Mouse (Mus musculus) mature B cell (primary cell): Measurements from ENCODE around the gene Zfp710.
"Not testable (repeated sequence)": the region's sequence is repeated elsewhere in the genome, so short reads cannot be mapped to it uniquely, and the experiment has no call there.

Experiments
- in situ Hi-C: fragments of 300-500 bp; cut with MboI; formaldehyde crosslinking; loops from 2 replicates; pipeline ENCODE4 v1.14.3; 2019

Gene Zfp710

GRCm38 (mm10) chr7:80024521-80025390 lies at the start of gene Zfp710:
Zfp710 (plus strand) TSS chr7:80024814.
- in situ Hi-C loops = no loop called here

DNA sequence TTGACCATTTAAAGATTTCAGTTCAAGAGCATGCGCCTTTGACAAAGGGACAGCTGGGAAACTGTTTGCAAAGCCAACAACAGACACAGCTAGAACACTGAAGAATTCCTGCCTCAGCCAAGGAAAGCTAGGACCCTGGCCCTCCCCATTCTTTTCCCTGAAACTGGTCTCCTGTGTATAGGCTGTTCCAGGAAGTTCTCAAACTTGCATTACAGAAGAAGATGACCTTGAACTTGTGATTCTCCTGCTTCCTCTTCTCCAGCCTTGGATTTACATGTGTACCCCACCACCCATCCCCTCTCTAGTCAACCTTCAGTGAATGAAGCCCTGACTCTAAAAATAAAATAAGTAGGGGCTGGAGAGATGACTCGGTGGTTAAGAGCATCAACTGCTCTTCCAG lies 49.3 kb upstream of the Zfp710 start:
- in situ Hi-C loops = no loop called here

DNA sequence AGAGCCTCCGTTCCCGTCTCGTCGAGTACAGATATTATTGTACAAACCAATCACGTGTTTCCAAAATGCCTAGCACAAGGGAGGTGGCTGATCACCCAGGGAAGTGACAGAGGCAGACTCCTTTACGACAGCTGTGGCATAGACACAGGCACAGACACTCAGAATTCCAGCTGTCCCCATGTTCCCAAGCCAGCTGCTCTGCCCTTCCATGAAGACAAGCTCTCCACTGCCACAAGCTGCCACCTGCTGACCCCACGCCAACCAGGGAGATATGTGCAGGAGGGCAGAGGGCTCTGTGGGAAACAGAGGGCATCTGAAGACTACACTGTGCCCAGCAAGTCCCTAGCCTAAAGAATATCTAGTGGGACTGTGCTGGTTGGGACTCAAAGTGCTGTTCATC lies 37.9 kb upstream of the Zfp710 start:
- in situ Hi-C loops = no loop called here

GRCm38 (mm10) chr7:79987745-79988144 lies 36.9 kb upstream of the Zfp710 start:
- in situ Hi-C loops = no loop called here

DNA sequence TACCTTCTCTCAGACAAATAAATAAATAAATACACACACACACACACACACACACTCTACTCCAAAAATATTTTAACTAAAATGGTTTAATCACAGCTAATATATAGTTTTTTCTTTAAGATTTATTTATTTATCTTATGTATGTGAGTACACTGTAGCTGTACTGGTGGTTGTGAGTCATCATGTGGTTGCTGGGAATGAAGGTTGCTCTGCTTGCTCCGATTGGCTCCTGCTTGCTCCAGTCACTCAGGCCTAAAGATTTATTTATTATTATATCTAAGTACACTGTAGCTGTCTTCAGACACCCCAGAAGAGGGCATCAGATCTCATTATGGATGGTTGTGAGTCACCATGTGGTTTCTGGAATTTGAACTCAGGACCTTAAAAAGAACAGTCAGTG lies 36.1 kb upstream of the Zfp710 start:
- in situ Hi-C loops = not testable (repeated sequence)

DNA sequence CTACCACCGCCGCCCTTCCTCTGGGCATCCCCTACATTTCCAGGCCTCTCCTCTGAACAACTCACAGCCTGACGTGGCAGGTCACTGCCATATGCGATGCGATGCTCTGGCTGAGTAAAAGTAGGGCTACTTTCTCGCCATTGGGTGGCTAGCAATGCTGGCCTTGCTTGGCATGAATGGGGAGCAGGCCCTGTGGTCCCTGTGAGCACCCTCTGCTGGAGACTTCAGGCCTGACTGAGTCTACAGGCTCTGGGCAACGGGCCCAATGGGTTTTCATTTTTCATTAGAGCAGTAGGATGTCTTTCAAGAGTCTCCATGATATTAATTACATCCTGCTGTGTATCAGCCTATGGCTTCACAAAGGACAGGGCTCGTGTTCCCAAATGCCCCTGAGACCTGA lies 30.1 kb upstream of the Zfp710 start:
- in situ Hi-C loops = no loop called here

GRCm38 (mm10) chr7:79997761-79998160 lies 26.9 kb upstream of the Zfp710 start:
- in situ Hi-C loops = no loop called here

DNA sequence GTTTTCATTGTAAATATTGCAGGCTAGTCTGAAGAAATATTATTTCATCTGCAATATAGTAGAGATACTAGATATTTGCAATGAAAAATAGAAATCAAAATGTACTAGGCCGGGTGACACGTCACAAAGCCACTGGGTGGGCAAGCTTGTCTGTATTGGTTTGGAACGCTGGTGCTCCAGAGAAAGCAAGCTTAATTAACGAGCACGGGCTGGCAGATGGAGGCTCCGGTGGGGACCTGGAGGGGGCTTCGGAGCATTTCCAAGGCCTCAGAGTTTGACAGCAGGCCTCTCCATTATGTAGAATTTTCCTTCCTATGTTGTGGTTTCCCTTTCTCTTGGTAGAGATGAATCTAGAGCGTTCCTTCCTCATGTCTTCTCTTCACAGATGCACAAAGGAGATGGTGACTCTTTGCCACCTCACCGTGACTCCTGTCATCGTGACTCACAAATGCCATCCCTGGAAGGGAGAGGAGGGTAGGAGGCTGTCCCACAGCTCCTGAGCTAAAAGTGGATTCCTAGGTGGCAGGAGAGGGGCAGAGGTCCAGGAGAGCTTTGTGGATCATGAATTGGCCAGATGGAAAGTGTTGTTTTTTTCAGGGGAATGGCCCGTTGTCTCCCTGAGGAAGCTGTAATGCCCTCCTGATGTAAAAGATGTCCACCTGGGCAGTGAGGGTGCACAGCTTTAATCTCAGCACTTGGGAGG lies 22.1 kb upstream of the Zfp710 start:
- in situ Hi-C loops = no loop called here

DNA sequence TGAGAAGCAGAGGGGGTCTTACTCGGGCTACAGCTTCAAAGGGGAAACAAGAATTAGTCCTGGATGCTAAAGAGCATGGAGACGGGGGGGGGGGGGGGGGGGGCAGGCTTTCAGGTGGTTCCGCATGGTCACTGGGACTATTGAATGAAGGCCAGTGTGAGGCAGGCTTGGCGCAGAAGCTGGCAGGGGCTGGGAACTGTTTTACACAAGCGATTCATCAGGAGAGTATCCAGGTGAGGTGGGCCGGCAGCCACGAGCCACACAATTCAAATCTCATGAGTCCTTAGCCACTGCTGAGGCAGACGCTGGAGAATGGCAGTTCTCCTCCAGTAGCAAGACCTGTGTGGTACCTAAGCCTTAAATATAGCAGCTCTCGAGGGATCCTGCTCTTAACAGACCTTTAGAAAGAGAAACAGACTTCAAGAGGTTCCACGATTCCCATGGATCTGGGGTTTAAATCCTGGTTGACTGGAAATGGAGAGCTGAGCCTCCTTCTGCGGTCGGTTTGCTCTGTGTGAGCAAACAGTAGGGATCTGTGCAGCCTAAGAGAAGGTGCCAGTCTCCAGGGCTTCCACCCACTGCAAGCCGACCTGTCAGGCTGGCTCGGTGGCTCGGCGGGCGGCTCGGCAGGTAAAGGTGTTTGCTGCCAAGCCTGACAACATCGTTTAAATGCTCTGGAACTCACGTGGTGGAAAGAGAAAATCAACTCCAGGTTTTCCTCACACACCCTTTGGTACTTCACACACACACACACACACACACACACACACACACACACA lies 19.6 kb upstream of the Zfp710 start:
- in situ Hi-C loops = no loop called here

DNA sequence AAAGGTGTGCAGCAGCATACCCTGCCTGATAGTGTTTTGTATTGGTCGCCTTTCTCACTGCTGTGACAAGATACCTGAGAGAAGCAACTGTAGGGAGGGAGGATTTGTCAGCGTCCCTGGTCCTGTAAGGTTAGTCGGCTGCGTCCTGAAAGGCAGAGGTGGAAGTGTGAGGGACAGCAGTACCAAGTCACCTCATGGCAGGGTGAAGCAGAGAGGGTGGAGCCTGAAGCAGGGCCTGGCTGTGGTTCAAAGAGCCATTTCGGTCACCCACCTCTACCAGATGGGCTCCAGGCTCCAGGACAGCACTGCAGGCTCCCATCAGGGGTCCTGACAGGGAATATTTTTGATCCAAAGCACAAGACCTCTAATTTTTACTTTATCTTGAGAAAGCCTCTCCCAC lies 13.9 kb upstream of the Zfp710 start:
- in situ Hi-C loops = loop anchor here (10.0 kb wide), 1 partner anchor 64 kb away; no protein-coding TSS in a partner anchor

DNA sequence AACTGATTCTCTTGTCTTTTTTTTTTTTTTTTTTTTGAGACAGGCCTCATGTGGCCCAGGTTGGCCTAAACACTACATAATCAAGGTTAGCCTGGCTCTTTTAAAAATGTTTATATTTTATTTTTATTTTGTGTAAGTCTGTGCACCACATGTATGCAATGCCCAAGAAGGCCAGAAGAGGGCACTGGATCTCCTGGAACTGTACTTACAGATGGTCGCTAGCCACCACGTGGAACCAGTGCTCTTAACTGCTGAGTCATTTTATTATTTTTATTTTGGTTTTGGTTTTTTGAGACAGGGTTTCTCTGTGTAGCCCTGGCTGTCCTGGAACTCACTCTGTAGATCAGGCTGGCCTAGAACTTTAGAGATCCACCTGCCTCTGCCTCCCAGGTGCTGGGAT lies 13.1 kb upstream of the Zfp710 start:
- in situ Hi-C loops = loop anchor here (10.0 kb wide), 1 partner anchor 63 kb away; no protein-coding TSS in a partner anchor

DNA sequence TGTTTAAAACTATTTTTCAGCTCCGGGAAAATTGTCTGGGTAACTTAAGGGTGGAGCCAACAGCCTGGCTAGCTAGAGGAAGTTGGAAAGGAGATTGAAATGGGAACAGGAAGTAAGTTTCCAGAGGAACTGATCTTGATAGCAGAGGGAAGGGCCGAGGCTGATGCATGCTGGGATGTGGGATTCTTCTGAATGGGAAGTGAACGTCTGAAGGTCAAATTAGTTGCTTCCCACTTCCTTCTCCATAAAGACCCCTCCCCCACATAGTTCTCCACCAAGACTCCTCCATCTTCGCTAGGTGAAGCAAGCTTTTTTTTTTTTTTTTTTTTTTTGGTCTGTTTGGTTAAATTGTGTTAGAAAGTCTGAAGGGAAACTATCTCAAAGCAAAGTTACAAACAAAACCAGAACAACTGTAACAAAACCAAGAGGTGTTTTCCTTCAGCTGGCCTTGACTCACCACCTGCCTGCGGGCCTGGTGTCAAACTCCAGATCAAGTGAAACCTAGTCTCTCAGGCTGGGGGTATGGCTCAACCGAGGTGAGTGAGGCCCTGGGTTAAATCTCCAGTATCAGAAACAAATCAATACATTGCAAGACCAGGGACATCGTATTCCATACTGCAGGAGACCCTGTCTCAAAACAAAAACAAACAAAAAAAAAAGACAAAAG lies 10.6 kb upstream of the Zfp710 start:
- in situ Hi-C loops = loop anchor here (10.0 kb wide), 1 partner anchor 61 kb away; no protein-coding TSS in a partner anchor

DNA sequence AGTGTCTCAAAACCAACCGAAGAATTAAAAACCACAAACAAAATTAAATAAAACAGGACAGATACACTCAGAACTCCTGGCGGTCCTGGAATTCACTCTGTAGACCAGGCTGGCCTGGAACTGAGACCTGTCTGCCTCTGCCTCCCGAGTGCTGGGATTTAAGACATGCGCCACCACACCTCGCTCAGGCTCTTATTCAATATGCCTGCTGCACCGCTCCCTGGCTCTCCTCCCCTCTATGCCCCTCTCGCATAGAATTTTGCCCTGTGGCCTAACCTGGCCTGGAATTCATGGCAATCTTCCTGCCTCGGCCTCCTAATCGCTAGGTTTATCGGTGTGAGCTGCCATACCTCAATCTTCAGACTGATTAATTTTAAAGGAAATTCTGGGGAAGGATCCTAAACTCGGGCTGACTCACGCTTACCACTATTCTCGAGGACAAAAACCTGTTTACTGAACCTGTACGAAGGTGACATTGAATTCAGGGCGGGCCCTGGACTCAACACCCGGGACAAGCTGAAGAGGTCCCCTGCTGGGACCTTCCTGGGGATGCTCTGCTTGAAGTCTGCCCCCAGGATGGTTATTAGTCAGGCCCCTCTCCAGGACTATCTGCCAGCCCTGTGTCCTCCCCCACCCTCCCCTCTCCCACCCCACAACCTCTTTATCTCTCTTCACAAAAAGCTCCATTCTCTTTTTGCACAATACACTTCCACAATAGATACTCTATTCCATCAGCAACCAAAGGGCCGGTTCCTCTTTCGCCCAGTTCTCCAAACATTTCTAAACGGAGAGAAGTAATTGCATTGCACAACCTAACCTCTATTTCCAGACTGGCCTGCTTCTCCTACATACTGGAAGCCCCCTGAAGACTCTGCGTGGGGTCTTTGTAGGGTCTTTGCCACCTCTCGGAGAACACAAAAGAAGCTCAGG lies 9.5 kb upstream of the Zfp710 start:
- in situ Hi-C loops = loop anchor here (10.0 kb wide), 1 partner anchor 60 kb away; no protein-coding TSS in a partner anchor

DNA sequence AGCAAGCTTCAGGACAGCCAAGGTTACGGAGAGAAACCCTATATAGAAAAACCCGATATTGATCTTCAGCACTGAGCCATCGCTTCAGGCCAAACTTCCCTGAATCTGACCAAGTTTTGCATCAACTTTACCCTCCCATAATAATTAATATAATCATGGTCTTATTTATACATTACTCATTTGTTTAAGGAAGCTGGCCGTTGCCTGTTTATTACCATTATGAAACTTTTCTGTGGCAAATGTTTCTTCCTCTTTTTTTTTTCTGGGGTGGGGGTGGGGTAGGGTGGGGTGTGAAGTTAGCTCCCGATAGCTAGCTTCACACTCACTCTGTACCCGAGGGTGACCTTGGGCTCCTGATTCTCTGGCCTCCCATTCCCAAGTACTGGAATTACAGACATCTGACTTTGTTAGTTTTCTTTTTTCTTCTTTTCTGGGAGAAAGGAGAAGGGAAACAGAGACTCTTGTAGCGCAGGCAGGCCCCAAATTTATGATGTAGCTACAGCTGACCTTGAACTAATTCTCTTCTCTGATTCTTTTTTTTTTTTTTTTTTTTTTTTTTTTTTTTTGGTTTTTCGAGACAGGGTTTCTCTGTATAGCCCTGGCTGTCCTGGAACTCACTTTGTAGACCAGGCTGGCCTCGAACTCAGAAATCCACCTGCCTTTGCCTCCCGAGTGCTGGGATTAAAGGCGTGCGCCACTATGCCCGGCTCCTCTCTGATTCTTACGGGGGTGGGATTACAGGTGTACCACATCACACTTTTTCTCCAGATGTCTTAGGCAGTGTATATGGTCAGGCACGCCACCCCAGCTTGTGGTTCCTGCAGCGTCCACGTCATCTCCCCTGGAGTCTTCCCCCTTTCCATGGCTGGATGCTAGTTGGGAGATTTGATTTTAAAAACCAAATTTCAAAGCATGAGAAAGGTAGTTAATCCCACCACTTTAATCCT lies 5.8 kb upstream of the Zfp710 start:
- in situ Hi-C loops = loop anchor here (10.0 kb wide), 1 partner anchor 56 kb away; no protein-coding TSS in a partner anchor

- in situ Hi-C loops = no loop called here
Measured at GRCm38 (mm10) chr7:80023621-80024435, 786 bp upstream of the Zfp710 start.

DNA sequence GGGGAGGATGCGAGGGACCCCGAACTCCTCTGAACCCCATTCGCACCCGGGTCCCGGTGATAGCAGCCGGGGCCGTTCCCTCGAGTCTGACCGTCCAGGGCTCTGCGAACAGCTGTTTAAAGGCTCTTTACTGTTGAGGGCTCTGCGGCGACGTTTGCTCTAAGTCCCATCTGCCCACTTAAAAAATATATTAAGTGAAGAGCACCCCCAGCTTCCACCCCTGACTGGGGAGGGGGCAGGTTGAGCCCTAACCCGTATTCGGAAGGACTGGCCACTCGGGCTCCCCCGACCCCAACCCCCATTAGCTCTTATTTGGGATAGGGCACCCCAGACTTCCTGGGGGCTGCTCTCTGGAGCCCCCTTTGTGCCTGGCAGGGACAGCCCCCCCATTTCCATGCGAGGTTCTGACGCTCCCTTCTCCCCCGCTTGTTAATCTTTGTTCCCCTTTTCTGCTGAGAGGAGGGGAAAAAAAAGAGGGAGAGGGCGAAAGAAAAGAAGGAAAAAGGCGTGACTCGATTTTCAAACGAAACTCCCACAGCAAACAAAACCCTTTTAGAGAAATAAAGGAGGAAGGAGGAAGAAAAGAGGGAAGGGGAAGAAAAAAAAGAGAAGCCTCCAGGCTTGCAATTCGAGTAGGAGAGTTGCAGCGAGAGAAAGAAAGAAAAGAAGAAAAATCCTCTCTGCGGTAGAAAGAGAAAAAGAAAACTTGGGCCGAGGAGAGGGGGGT lies 940 bp downstream of the Zfp710 start:
- in situ Hi-C loops = no loop called here

DNA sequence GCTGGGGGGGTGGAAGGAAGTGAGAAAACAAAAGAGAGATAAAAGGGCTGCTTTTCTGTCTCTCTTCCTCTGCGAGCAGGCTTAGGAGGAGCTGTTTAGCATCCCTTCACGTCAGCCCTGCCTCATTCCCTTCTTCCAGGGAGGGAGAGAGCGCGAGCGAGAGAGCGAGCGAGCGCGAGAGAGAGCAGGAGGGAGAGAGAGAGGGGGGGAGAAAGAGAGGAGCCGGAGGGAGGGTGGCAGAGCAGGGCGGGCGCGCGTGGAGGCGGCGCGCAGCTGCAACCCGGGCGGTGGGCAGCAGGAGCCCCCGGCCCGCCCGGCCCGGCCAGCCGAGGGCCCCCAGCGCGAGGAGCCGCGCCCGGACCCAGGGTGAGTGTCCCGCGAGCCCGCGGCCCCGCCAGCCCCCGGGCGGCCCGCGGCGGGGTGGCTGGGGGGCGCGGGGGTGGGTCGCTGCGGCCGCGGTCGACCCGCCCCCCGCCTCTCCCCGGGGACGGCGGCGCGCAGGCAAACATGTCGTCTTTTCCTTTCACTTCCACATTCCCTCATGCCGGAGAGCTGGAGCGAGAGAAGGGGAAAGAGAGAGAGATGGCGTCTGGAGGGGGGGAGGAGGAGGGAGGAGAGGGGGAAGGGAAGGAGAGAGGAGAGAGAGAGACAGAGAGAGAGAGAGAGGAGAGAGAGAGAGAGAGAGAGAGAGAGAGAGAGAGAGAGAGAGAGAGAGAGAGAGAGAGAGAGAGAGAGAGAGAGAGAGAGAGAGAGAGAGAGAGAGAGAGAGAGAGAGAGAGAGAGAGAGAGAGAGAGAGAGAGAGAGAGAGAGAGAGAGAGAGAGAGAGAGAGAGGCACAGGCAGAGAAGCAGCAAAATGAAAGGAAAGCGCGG lies 1.7 kb downstream of the Zfp710 start:
- in situ Hi-C loops = no loop called here
